ENCODE assay signal across 8 mouse cellular contexts in the genomic region with DNA sequence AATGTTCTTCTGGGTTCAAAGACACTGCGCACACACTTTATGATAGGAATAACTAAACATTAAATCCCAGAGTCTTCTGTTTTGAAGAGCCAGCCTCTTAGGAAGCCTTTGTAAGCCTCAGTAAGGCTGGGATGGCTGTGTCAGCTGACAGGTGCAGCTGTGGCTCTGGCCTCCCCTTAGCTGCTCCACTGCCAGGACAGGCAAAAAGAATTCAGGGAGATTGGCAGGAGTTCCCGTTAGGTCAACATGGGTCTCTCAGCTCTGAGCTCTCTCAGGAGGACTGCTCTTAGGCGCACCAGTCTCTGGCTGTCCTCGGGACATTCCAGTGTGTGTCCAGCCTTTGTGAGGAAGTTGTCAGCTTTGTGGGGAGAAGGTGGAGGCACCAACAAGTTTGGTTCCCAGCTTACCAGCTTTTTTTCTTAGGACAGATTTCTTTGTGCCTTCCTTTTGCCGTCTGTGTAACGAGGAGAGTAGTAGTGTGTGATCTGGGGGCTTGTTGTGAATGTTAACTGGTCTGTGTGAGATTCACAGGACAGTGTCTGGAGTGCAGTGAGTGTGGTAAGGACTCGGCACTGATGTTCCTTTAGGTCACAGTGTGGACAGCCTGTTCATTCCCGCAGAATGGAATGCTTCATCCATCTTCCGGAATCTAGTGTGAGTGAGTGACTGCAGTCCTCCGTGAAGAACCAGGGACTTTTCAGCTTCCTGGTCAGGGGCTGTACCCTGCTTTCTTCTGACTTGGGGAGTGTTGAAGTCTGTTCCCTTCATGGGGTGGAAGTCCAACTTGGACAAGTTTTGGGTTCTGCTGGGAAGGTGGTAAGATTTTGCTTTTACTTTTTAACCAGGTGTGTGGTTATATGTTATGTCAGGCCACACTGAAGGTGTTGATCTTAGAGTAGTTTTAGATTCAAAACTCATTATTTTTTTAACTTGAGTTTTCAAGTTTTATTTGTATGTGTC. TPM values are rescaled to one million over a fixed set of nuclear protein-coding genes. Genes with fewer than 3 reads are reported as not detected.
DNase-seq lines count a peak whose midpoint lies in the region; ATAC-seq and TF ChIP-seq lines count a peak whose summit lies in the region.

No protein-coding gene starts in this region.

- no peak for TF ChIP-seq EP300 in liver, postnatal 0 days (IDR thresholded peaks at IDR 0.05; ENCODE audit: low read depth)

- H3K4me1 ChIP-seq in forebrain, embryonic 11.5 days (replicated peaks; ENCODE audit: control insufficient read depth, insufficient read depth, low read length) = peaks cover 29% of the 10 kb centered on the region
- peaks cover 7% of the 10 kb centered on the region for H3K4me1 ChIP-seq in hindbrain, embryonic 11.5 days (replicated peaks; ENCODE audit: control insufficient read depth, insufficient read depth, low read length)
- peaks cover 63% of the 10 kb centered on the region for H3K4me1 ChIP-seq in liver, postnatal 0 days (ENCODE audit: insufficient read depth)
- H3K4me1 ChIP-seq in small intestine, adult 2 months (ENCODE audit: control insufficient read depth, insufficient read depth, insufficient read length, low read length) = peaks cover 29% of the 10 kb centered on the region

- no peak for TF ChIP-seq POLR2A in small intestine, adult 2 months (IDR thresholded peaks at IDR 0.05; ENCODE audit: low read depth, low read length)

- H3K9ac ChIP-seq in forebrain, embryonic 11.5 days (ENCODE audit: low read length) = no peak overlapping the region; the same call in 1 of the 2 replicates
- H3K9ac ChIP-seq in hindbrain, embryonic 11.5 days (ENCODE audit: low read depth, low read length) = no peak overlapping the region
- H3K9ac ChIP-seq in liver, postnatal 0 days (replicated peaks) = no peak overlapping the region

- H3K27ac ChIP-seq in forebrain, embryonic 11.5 days (ENCODE audit: low read depth, low read length) = peak overlapping the region; percentile 37; the same call in 1 of the 2 replicates
- no peak overlapping the region for H3K27ac ChIP-seq in hindbrain, embryonic 11.5 days (ENCODE audit: low read depth, low read length)
- peak overlapping the region; percentile 82 for H3K27ac ChIP-seq in liver, postnatal 0 days (ENCODE audit: low read depth)
- H3K27ac ChIP-seq in small intestine, adult 2 months (ENCODE audit: insufficient read depth, low read depth, low read length) = peak overlapping the region; percentile 36

- no peak for ATAC-seq in forebrain, embryonic 11.5 days (replicated peaks; ENCODE audit: low FRiP score)
- ATAC-seq in hindbrain, embryonic 11.5 days (ENCODE audit: low FRiP score) = peak; percentile 21; the same call in 1 of the 2 replicates
- ATAC-seq in liver, postnatal 0 days = peak; percentile 43

- H3K4me3 ChIP-seq in forebrain, embryonic 11.5 days (ENCODE audit: low read depth, low read length) = no peak overlapping the region
- H3K4me3 ChIP-seq in hindbrain, embryonic 11.5 days (ENCODE audit: low read depth, low read length) = no peak overlapping the region
- H3K4me3 ChIP-seq in liver, postnatal 0 days (ENCODE audit: low read depth, low read length) = no peak overlapping the region
- H3K4me3 ChIP-seq in small intestine, adult 2 months (ENCODE audit: low read depth, low read length) = no peak overlapping the region

- no peak for TF ChIP-seq CTCF in liver, postnatal 0 days (IDR thresholded peaks at IDR 0.05; ENCODE audit: low read depth)
- no peak for TF ChIP-seq CTCF in small intestine, adult 2 months (IDR thresholded peaks at IDR 0.05; ENCODE audit: extremely low read depth, insufficient read length, insufficient replicate concordance, low read depth, low read length)

- 27% methylated on average over 10 of the region's 10 CpGs for WGBS in forebrain, embryonic 11.5 days
- 29% methylated on average over 10 of the region's 10 CpGs for WGBS in hindbrain, embryonic 11.5 days
- WGBS in liver, postnatal 0 days (ENCODE audit: insufficient replicate concordance) = 45% methylated on average over 10 of the region's 10 CpGs
- 48% methylated on average over 10 of the region's 10 CpGs for WGBS in small intestine, adult 2 months

- DNase-seq in adipocyte (ENCODE audit: low spot score) = peak; percentile 70
- no peak for DNase-seq in forebrain, embryonic 11.5 days (ENCODE audit: low spot score)
- no peak for DNase-seq in hindbrain, embryonic 11.5 days (ENCODE audit: low spot score)
- no peak for DNase-seq in liver, postnatal 0 days
- no peak for DNase-seq in cerebellum, adult 8-10 months
- DNase-seq in cerebellum, adult 11-12 months = no peak
- DNase-seq in testis, postnatal 10 days (ENCODE audit: low spot score) = no peak

- no peak overlapping the region; the same call in 1 of the 2 replicates for H3K4me2 ChIP-seq in forebrain, embryonic 11.5 days (ENCODE audit: low read depth, low read length, severe bottlenecking)
- no peak overlapping the region for H3K4me2 ChIP-seq in hindbrain, embryonic 11.5 days (replicated peaks; ENCODE audit: low read depth, low read length)
- H3K4me2 ChIP-seq in liver, postnatal 0 days (ENCODE audit: low read depth, low read length) = peak overlapping the region; percentile 54

- no peaks in the 10 kb centered on the region for H3K9me3 ChIP-seq in forebrain, embryonic 11.5 days (ENCODE audit: control insufficient read depth, low read length)
- no peaks in the 10 kb centered on the region for H3K9me3 ChIP-seq in hindbrain, embryonic 11.5 days (ENCODE audit: control insufficient read depth, low read length)
- no peaks in the 10 kb centered on the region for H3K9me3 ChIP-seq in liver, postnatal 0 days (ENCODE audit: low read length)

- H3K36me3 ChIP-seq in forebrain, embryonic 11.5 days (ENCODE audit: control insufficient read depth, insufficient read depth, low read length) = no peaks in the 10 kb centered on the region
- H3K36me3 ChIP-seq in hindbrain, embryonic 11.5 days (ENCODE audit: control insufficient read depth, insufficient read depth, low read length) = no peaks in the 10 kb centered on the region
- no peaks in the 10 kb centered on the region for H3K36me3 ChIP-seq in liver, postnatal 0 days (replicated peaks; ENCODE audit: insufficient read depth, low read length)
- H3K36me3 ChIP-seq in small intestine, adult 2 months (ENCODE audit: control insufficient read depth, insufficient read depth, low read length) = no peaks in the 10 kb centered on the region

- H3K27me3 ChIP-seq in forebrain, embryonic 11.5 days (ENCODE audit: control insufficient read depth, insufficient read depth, low read length) = no peaks in the 10 kb centered on the region
- peaks cover 2% of the 10 kb centered on the region; the same call in 1 of the 2 replicates for H3K27me3 ChIP-seq in hindbrain, embryonic 11.5 days (ENCODE audit: control insufficient read depth, insufficient read depth, low read length)
- no peaks in the 10 kb centered on the region for H3K27me3 ChIP-seq in liver, postnatal 0 days (ENCODE audit: insufficient read depth, low read length)
- no peaks in the 10 kb centered on the region for H3K27me3 ChIP-seq in small intestine, adult 2 months (ENCODE audit: control insufficient read depth, insufficient read depth, low read length)

RNA-seq across cellular contexts. Expression of gene Notch2, which starts 12.9 kb away (rescaled TPM):
- polyA plus RNA-seq in forebrain, embryonic 11.5 days (2014; fragmentation: Nextera tagmentation; extraction: Ambion mirVana) = 27.6 TPM in 2 replicates
- 16.7 and 20.8 TPM in 2 replicates for polyA plus RNA-seq in hindbrain, embryonic 11.5 days (2014; fragmentation: Nextera tagmentation; extraction: Ambion mirVana)
- polyA plus RNA-seq in liver, postnatal 0 days (2015; fragmentation: Nextera tagmentation; extraction: Ambion mirVana) = 5.1 and 6.2 TPM in 2 replicates
- polyA plus RNA-seq in small intestine, adult 2 months (2012; rRNA removed) = 5.6 and 6.6 TPM in 2 replicates
